Mouse (Mus musculus): ENCODE measurements at regions not wholly inside any gene's neighbourhood (a gene's known extent, or its start where the extent isn't known, plus 50 kb on each side); places are given as distances from the start of the nearest gene placed in this dataset.

- DNase-seq (ENCODE audit: low spot score) = no peak
These were observed 111.0 kb downstream of the Slc38a4 start for GRCm38 (mm10) chr15:96944741-96945140.

GRCm38 (mm10) chr15:96942651-96943050 lies 113.1 kb downstream of the Slc38a4 start:
- DNase-seq (ENCODE audit: low spot score) = no peak

DNA sequence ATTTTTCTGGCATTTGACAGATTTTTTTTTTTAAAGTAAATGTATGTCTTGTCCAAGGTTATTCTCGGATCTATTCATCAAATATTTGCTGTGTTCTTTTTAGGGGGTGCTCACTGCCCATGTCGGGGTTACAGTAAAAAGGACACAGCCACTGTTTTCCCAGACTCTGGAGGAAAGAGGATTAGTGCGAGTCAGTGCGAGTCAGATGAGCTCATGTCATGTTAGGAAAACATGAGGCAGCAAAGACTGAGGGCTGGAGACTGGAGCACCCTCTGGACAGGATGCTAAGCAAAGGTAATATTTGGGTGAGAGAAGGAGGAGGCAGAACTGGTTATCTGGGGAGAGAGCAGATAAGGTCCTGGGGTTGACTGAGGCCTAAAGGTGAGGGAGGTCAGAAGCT lies 117.3 kb downstream of the Slc38a4 start:
- DNase-seq (ENCODE audit: low spot score) = no peak

GRCm38 (mm10) chr15:96937623-96938022 lies 118.1 kb downstream of the Slc38a4 start:
- DNase-seq (ENCODE audit: low spot score) = no peak

- peak; percentile 94 for DNase-seq (ENCODE audit: low spot score)
These were observed 118.9 kb downstream of the Slc38a4 start for GRCm38 (mm10) chr15:96936705-96937346.

GRCm38 (mm10) chr15:96936216-96936615 lies 119.5 kb downstream of the Slc38a4 start:
- no peak for DNase-seq (ENCODE audit: low spot score)

DNA sequence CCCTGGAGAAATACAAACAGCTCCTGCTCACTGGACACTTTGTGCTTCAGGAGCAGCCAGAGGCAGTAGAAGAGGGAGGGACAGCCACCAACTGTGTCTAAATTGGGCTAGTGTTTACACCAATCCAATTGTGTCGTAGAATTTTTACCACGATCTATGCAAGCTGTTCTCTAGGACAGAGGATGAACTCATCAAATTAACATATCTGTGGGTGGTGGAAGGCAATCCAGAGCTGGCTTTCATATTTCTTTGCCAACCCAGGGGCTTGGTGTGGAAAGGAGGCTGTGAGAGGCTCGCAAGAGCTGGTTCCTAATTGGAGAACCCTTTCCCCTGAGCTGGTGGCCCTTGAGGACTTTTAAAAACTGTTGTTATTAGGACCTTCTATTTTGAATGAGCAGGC lies 122.3 kb downstream of the Slc38a4 start:
- peak; percentile 53 for DNase-seq (ENCODE audit: low spot score)

GRCm38 (mm10) chr15:96930531-96930930 lies 125.2 kb downstream of the Slc38a4 start:
- no peak for DNase-seq (ENCODE audit: low spot score)

GRCm38 (mm10) chr15:96929788-96930187 lies 126.0 kb downstream of the Slc38a4 start:
- DNase-seq (ENCODE audit: low spot score) = no peak

- DNase-seq (ENCODE audit: low spot score) = no peak
These were observed 127.1 kb downstream of the Slc38a4 start for GRCm38 (mm10) chr15:96928692-96929091.

DNA sequence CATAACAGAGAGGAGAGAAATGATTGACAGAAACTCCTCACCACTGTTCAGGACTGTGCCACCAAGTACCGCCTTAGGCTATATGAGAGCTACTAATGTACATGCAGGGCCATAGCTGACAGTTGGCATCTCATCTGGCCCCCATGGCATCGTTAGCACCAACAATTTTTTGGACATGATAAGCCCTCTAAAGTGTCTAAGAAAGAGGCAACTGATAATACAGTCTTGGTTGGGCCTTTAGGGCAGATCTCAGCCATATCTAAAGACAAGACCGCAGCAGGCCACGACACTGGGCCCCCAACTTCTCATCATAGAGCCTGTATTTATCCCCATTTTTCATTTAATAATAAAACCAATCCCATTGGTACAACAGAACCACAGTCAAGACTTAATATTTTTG lies 128.1 kb downstream of the Slc38a4 start:
- DNase-seq (ENCODE audit: low spot score) = no peak

- DNase-seq (ENCODE audit: low spot score) = no peak
These were observed 129.1 kb downstream of the Slc38a4 start for GRCm38 (mm10) chr15:96926660-96927059.

- no peak for DNase-seq (ENCODE audit: low spot score)
These were observed 139.2 kb downstream of the Slc38a4 start for GRCm38 (mm10) chr15:96916586-96916985.

DNA sequence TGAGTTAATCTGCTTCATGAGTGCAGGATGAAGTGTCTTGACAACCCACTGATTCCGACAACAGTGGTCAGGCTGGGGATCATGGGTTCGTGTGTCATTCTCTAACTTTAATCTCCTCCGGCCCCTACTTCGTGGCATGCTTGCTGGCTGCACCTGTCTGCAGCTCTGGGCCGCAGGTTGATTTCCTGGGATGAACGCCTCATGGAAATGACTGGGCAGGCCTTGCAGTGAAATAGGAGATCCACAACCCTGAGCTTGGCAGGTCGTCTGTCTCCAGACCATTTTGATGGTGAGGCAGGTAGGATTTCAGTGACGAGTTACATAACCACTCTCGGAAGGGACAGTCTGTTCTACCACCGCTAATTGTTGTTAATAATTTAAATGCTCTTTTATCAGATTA lies 140.2 kb downstream of the Slc38a4 start:
- no peak for DNase-seq (ENCODE audit: low spot score)

GRCm38 (mm10) chr15:96914988-96915387 lies 140.8 kb downstream of the Slc38a4 start:
- no peak for DNase-seq (ENCODE audit: low spot score)

GRCm38 (mm10) chr15:96905520-96905919 lies 150.2 kb downstream of the Slc38a4 start:
- DNase-seq (ENCODE audit: low spot score) = no peak

GRCm38 (mm10) chr15:96903461-96903860 lies 152.3 kb downstream of the Slc38a4 start:
- DNase-seq (ENCODE audit: low spot score) = no peak

- no peak for DNase-seq (ENCODE audit: low spot score)
These were observed 153.0 kb downstream of the Slc38a4 start for GRCm38 (mm10) chr15:96902781-96903180.

GRCm38 (mm10) chr15:96901616-96902015 lies 154.1 kb downstream of the Slc38a4 start:
- no peak for DNase-seq (ENCODE audit: low spot score)

DNA sequence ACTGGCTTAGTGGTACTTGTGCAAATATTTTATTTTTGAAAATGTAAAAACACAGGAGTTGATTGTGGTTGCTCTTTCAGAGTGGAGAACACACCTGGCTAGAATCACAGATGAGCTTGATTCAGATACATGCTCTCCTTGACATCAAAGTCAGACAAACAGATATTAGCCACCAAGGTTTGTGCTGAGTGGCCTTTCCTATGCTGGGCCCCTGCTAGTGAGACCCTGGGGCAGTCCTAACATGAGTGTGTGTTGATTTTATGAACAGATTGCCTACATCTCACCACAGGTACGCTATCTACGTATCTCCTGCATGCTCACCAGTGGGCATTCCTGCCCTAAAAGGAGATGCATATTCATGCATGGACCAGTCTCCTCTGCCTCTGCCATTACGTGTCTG lies 157.5 kb downstream of the Slc38a4 start:
- no peak for DNase-seq (ENCODE audit: low spot score)

- DNase-seq (ENCODE audit: low spot score) = no peak
These were observed 170.9 kb downstream of the Slc38a4 start for GRCm38 (mm10) chr15:96884901-96885300.

GRCm38 (mm10) chr15:96883754-96884153 lies 172.0 kb downstream of the Slc38a4 start:
- no peak for DNase-seq (ENCODE audit: low spot score)

- no peak for DNase-seq (ENCODE audit: low spot score)
These were observed 173.5 kb downstream of the Slc38a4 start for GRCm38 (mm10) chr15:96882211-96882610.

DNA sequence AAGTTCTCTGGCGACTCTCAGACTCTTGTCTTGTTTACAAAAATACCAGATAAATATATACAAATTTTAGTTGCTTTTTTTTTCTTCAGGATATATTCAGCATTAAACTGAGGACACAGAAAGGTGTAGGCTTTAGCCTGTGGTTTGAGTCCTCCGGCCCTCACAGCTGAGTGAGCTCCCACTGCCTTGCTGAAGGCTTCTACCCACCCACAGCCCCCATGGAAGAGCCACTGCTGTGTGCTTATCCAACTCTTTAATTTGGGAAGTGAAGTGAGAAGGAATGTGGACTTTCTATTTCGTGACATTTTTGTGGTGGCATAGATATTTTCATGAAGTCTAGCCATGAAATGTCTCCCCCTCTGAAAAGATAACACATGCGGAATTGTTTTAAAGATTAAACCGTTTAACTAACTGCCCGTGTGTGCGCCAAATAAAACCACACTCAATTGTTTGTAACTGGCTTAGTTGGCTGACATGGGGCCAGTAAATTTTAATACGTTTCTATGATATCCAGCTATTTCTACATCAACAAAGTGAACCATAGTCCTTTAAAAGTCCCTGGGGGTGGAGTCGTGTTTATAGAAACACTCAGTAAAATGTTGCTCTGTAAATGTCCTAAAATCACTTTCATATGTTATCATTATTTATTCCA lies 174.1 kb downstream of the Slc38a4 start:
- DNase-seq (ENCODE audit: low spot score) = no peak

Data from layer of hippocampus, adult 11-12 months (tissue).